8 mouse cellular contexts compared by ENCODE assay signal in the genomic region with DNA sequence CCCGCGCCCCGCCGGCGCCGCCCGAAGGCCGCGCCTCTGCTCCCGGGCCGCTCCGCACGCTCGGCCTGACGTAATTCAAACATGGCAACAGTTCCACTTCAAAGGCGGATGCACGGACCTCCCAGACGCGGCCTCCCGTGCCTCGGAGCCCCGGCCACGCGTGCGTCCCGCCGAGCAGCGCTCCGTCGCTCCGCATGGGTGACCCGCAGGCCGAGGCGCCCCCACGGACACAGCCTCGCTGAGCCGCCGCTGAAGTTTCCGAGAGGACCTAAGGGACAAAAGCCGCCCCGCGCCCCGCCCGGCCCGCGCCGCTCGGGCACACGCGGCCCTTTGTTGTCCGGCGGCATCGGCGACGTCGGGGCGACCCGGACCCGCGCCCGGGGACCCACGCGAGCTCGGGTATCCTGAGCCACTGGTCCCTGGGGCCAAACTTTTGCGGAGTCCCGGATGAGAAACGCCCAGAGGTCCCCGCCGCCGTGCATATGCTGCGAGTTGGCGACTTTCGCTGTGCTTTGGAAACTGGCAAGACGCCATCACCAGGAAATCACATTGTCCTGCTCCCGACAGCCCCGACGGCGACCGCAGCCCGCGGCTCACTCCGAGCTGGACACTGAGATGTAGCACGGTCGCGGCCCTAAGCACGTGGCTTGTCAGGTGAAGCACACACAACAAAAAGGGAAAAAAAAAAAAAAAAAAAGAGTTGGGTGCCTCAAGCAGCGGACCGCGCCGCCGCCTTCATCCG. TPM values are rescaled to one million over a fixed set of nuclear protein-coding genes. Genes with fewer than 3 reads are reported as not detected.
A peak's percentile ranks its signal among the peaks of the same experiment; 100 is the strongest.
DNase-seq lines count a peak whose midpoint lies in the region; ATAC-seq and TF ChIP-seq lines count a peak whose summit lies in the region.

No protein-coding gene starts in this region.

- peak overlapping the region; percentile 79 for H3K4me2 ChIP-seq in embryonic facial prominence, embryonic 14.5 days (ENCODE audit: low read depth, low read length)
- peak overlapping the region; percentile 83 for H3K4me2 ChIP-seq in heart, embryonic 11.5 days
- H3K4me2 ChIP-seq in kidney, embryonic 15.5 days = peak overlapping the region; percentile 79
- peak overlapping the region; percentile 99 for H3K4me2 ChIP-seq in liver, embryonic 14.5 days (ENCODE audit: low read depth)
- peak overlapping the region; percentile 53 for H3K4me2 ChIP-seq in stomach, embryonic 16.5 days (ENCODE audit: low read depth, low read length)

- TF ChIP-seq EP300 in liver, embryonic 14.5 days (IDR thresholded peaks at IDR 0.05; ENCODE audit: low read depth) = no peak

- peaks cover 64% of the 10 kb centered on the region for H3K79me2 ChIP-seq in C2C12 (ENCODE audit: control insufficient read depth, insufficient read depth)

- WGBS in embryonic facial prominence, embryonic 14.5 days = 0% methylated on average over 40 of the region's 92 CpGs
- under 1% methylated on average over 87 of the region's 92 CpGs for WGBS in heart, embryonic 11.5 days (ENCODE audit: insufficient replicate concordance)
- WGBS in kidney, embryonic 15.5 days = under 1% methylated on average over 91 of the region's 92 CpGs
- under 1% methylated on average over 92 of the region's 92 CpGs for WGBS in liver, embryonic 14.5 days (ENCODE audit: insufficient replicate concordance)
- WGBS in stomach, embryonic 16.5 days = under 1% methylated on average over 92 of the region's 92 CpGs

- DNase-seq in adrenal gland, postnatal 36 days = peak; percentile 75 to 80
- DNase-seq in embryonic facial prominence, embryonic 14.5 days (ENCODE audit: low spot score) = peak; percentile 75
- DNase-seq in liver, embryonic 14.5 days (ENCODE audit: low read depth in 3 of 3, low spot score in 3 of 3) = peak; percentile 45 to 54 (median 54)
- DNase-seq in neural tube, embryonic 10.5 days (ENCODE audit: extremely low spot score, low spot score) = peak; percentile 83

- peak overlapping the region; percentile 59 for H3ac ChIP-seq in C2C12 (ENCODE audit: control insufficient read depth, insufficient read length, low read depth)

- no peak for TF ChIP-seq CTCF in C2C12 (IDR thresholded peaks at IDR 0.05; ENCODE audit: control insufficient read depth, insufficient read depth, insufficient read length)
- TF ChIP-seq CTCF in liver, embryonic 14.5 days (IDR thresholded peaks at IDR 0.05; ENCODE audit: low read depth) = no peak

- H3K9me3 ChIP-seq in embryonic facial prominence, embryonic 14.5 days (ENCODE audit: control insufficient read depth, low read length) = no peaks in the 10 kb centered on the region
- H3K9me3 ChIP-seq in heart, embryonic 11.5 days (replicated peaks; ENCODE audit: control insufficient read depth, low read length) = no peaks in the 10 kb centered on the region
- H3K9me3 ChIP-seq in kidney, embryonic 15.5 days (replicated peaks) = no peaks in the 10 kb centered on the region
- no peaks in the 10 kb centered on the region for H3K9me3 ChIP-seq in liver, embryonic 14.5 days (ENCODE audit: control insufficient read depth, low read length)
- no peaks in the 10 kb centered on the region for H3K9me3 ChIP-seq in stomach, embryonic 16.5 days (replicated peaks; ENCODE audit: control insufficient read depth, low read length)

- H3K27me3 ChIP-seq in C2C12 (ENCODE audit: control insufficient read depth, insufficient read depth, insufficient read length) = no peaks in the 10 kb centered on the region
- no peaks in the 10 kb centered on the region for H3K27me3 ChIP-seq in embryonic facial prominence, embryonic 14.5 days (replicated peaks; ENCODE audit: control insufficient read depth, insufficient read depth, low read length)
- no peaks in the 10 kb centered on the region for H3K27me3 ChIP-seq in heart, embryonic 11.5 days (ENCODE audit: control insufficient read depth, insufficient read depth, low read length)
- H3K27me3 ChIP-seq in kidney, embryonic 15.5 days = no peaks in the 10 kb centered on the region
- H3K27me3 ChIP-seq in liver, embryonic 14.5 days (ENCODE audit: control insufficient read depth, insufficient read depth, low read length) = no peaks in the 10 kb centered on the region
- no peaks in the 10 kb centered on the region for H3K27me3 ChIP-seq in stomach, embryonic 16.5 days (ENCODE audit: control insufficient read depth, insufficient read depth, low read length)

- peak overlapping the region; percentile 95 for H3K4me3 ChIP-seq in C2C12 (ENCODE audit: insufficient read depth, poor library complexity, severe bottlenecking)
- peak overlapping the region; percentile 77 for H3K4me3 ChIP-seq in embryonic facial prominence, embryonic 14.5 days (ENCODE audit: low read depth, low read length)
- peak overlapping the region; percentile 74 for H3K4me3 ChIP-seq in heart, embryonic 11.5 days (ENCODE audit: low read depth, low read length)
- peak overlapping the region; percentile 80 for H3K4me3 ChIP-seq in kidney, embryonic 15.5 days (replicated peaks)
- peak overlapping the region; percentile 87 to 88 for H3K4me3 ChIP-seq in liver, embryonic 14.5 days (ENCODE audit: insufficient read depth in 1 of 2, low read depth in 2 of 2, low read length in 2 of 2)
- H3K4me3 ChIP-seq in stomach, embryonic 16.5 days (replicated peaks; ENCODE audit: low read length) = peak overlapping the region; percentile 65

- peaks cover 57% of the 10 kb centered on the region for H3K79me3 ChIP-seq in C2C12 (ENCODE audit: low read depth)

- peaks cover 3% of the 10 kb centered on the region; the same call in 1 of the 2 replicates for H3K4me1 ChIP-seq in embryonic facial prominence, embryonic 14.5 days (ENCODE audit: control insufficient read depth, insufficient read depth, low read length)
- peaks cover 9% of the 10 kb centered on the region; the same call in 1 of the 2 replicates for H3K4me1 ChIP-seq in heart, embryonic 11.5 days (ENCODE audit: control insufficient read depth, insufficient read depth, low read length)
- peaks cover 31% of the 10 kb centered on the region for H3K4me1 ChIP-seq in kidney, embryonic 15.5 days
- H3K4me1 ChIP-seq in liver, embryonic 14.5 days (replicated peaks; ENCODE audit: control insufficient read depth in 2 of 2, insufficient read depth in 2 of 2, low read length in 1 of 2) = peaks cover 5 to 17% of the 10 kb centered on the region in 2 experiments; a peak in 3 of 4 replicates
- H3K4me1 ChIP-seq in stomach, embryonic 16.5 days (ENCODE audit: control insufficient read depth, insufficient read depth, low read length) = peaks cover 4% of the 10 kb centered on the region; the same call in 1 of the 2 replicates

- H3K27ac ChIP-seq in embryonic facial prominence, embryonic 14.5 days (replicated peaks; ENCODE audit: low read depth, low read length) = peak overlapping the region; percentile 91
- H3K27ac ChIP-seq in heart, embryonic 11.5 days (ENCODE audit: low read depth, low read length) = peak overlapping the region; percentile 81
- peak overlapping the region; percentile 97 for H3K27ac ChIP-seq in kidney, embryonic 15.5 days
- H3K27ac ChIP-seq in liver, embryonic 14.5 days = peak overlapping the region; percentile 81
- H3K27ac ChIP-seq in stomach, embryonic 16.5 days (ENCODE audit: low read length) = peak overlapping the region; percentile 87

- peaks cover 27% of the 10 kb centered on the region for H3K36me3 ChIP-seq in C2C12 (ENCODE audit: control insufficient read depth, insufficient read depth)
- 0 out of 2 replicates have a peak, but pooled peaks cover 4% of the 10 kb centered on the region for H3K36me3 ChIP-seq in embryonic facial prominence, embryonic 14.5 days (ENCODE audit: control insufficient read depth, insufficient read depth, low read length)
- no peaks in the 10 kb centered on the region for H3K36me3 ChIP-seq in heart, embryonic 11.5 days (ENCODE audit: control insufficient read depth, insufficient read depth, low read length)
- peaks cover 6% of the 10 kb centered on the region; the same call in 1 of the 2 replicates for H3K36me3 ChIP-seq in kidney, embryonic 15.5 days
- peaks cover 2% of the 10 kb centered on the region for H3K36me3 ChIP-seq in liver, embryonic 14.5 days (replicated peaks; ENCODE audit: control insufficient read depth, insufficient read depth, low read depth)
- H3K36me3 ChIP-seq in stomach, embryonic 16.5 days (ENCODE audit: control insufficient read depth, insufficient read depth, low read length) = no peaks in the 10 kb centered on the region

- peak overlapping the region; percentile 92 for H3K9ac ChIP-seq in embryonic facial prominence, embryonic 14.5 days (ENCODE audit: low read depth, low read length)
- peak overlapping the region; percentile 99 for H3K9ac ChIP-seq in heart, embryonic 11.5 days (ENCODE audit: low read depth, low read length)
- peak overlapping the region; percentile 80 for H3K9ac ChIP-seq in kidney, embryonic 15.5 days
- peak overlapping the region; percentile 93 for H3K9ac ChIP-seq in liver, embryonic 14.5 days (replicated peaks)
- H3K9ac ChIP-seq in stomach, embryonic 16.5 days (ENCODE audit: low read length) = peak overlapping the region; percentile 98

- ATAC-seq in embryonic facial prominence, embryonic 14.5 days (ENCODE audit: low read depth) = peak; percentile 63
- peak; percentile 72 for ATAC-seq in heart, embryonic 11.5 days (replicated peaks; ENCODE audit: insufficient number of reproducible peaks, low FRiP score, low TSS enrichment)
- peak; percentile 61 for ATAC-seq in kidney, embryonic 15.5 days (replicated peaks; ENCODE audit: low FRiP score)
- ATAC-seq in liver, embryonic 14.5 days (ENCODE audit: insufficient read depth) = peak; percentile 68
- peak; percentile 70 for ATAC-seq in stomach, embryonic 16.5 days (ENCODE audit: insufficient read depth, low FRiP score)

RNA-seq across cellular contexts. Expression of a gene that starts 1.3 kb away (rescaled TPM):
- polyA plus RNA-seq in C2C12 (2012; fragmentation: generic; extraction: Trizol) = 22.4 TPM
- 10 to 100 TPM; 21.5 to 35.0 TPM for total RNA-seq in adrenal gland, postnatal 36 days (2021)
- 62.4 and 72.0 TPM in 2 replicates for polyA plus RNA-seq in embryonic facial prominence, embryonic 14.5 days (2014; fragmentation: Nextera tagmentation; extraction: Ambion mirVana)
- 104 and 113 TPM in 2 replicates for polyA plus RNA-seq in heart, embryonic 11.5 days (2014; fragmentation: Nextera tagmentation; extraction: Ambion mirVana)
- polyA plus RNA-seq in kidney, embryonic 15.5 days (2015; fragmentation: Nextera tagmentation; extraction: Ambion mirVana) = 144 and 158 TPM in 2 replicates
- 5.1 and 7.5 TPM in 2 replicates for polyA plus RNA-seq in liver, embryonic 14.5 days (2012; rRNA removed)
- 15.1 and 16.6 TPM in 2 replicates for polyA plus RNA-seq in liver, embryonic 14.5 days (2014; fragmentation: Nextera tagmentation; extraction: Ambion mirVana)
- polyA plus RNA-seq in stomach, embryonic 16.5 days (2015; fragmentation: Nextera tagmentation; extraction: Ambion mirVana) = 67.0 and 79.5 TPM in 2 replicates

RNA-seq across cellular contexts. Expression of a gene that starts 48.9 kb away (rescaled TPM):
- polyA plus RNA-seq in C2C12 (2012; fragmentation: generic; extraction: Trizol) = 1.8 TPM
- 10 to 100 TPM; 12.1 to 13.2 TPM for total RNA-seq in adrenal gland, postnatal 36 days (2021)
- 10.1 TPM in 2 replicates for polyA plus RNA-seq in embryonic facial prominence, embryonic 14.5 days (2014; fragmentation: Nextera tagmentation; extraction: Ambion mirVana)
- 9.6 and 10.6 TPM in 2 replicates for polyA plus RNA-seq in heart, embryonic 11.5 days (2014; fragmentation: Nextera tagmentation; extraction: Ambion mirVana)
- 17.1 and 19.5 TPM in 2 replicates for polyA plus RNA-seq in kidney, embryonic 15.5 days (2015; fragmentation: Nextera tagmentation; extraction: Ambion mirVana)
- 6.4 and 8.0 TPM in 2 replicates for polyA plus RNA-seq in liver, embryonic 14.5 days (2012; rRNA removed)
- 3.1 and 4.5 TPM in 2 replicates for polyA plus RNA-seq in liver, embryonic 14.5 days (2014; fragmentation: Nextera tagmentation; extraction: Ambion mirVana)
- polyA plus RNA-seq in stomach, embryonic 16.5 days (2015; fragmentation: Nextera tagmentation; extraction: Ambion mirVana) = 13.7 and 15.0 TPM in 2 replicates

Comparison
In these comparisons a context has a peak if more than half of its experiments do, and no peak if none do; other contexts are left out.
1. Peak in every context shown above with its lines: DNase-seq, ATAC-seq, H3K4me3 ChIP-seq and H3K27ac ChIP-seq.